Mouse (Mus musculus): Measurements from ENCODE around the gene Fhl3.
A peak's percentile ranks its signal among the peaks of the same experiment; 100 is the strongest.
"Not testable (repeated sequence)": the region's sequence is repeated elsewhere in the genome, so short reads cannot be mapped to it uniquely, and the experiment has no call there.

Fhl3 gene

DNA sequence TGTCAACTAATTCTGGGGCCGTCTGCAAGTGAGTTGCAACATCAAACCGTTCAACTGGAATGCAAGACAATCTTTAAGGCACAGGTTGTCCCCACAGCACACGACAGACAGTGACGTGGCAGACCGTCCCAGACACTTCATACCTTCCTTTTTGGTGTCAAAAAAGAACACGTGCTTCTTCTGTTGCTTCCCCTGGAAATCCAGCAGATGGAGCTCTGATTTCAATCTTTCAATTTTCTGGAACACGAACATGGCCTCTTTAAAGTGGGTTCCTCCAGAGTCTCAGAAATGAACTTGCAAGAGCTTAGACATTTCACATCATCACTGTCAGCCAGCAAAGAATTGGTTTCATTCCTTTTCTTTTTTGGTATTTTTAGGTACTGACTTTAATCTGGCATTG is 18.2 kb upstream of the Fhl3 start:
- DNase-seq (ENCODE audit: extremely low read depth, insufficient read length, low spot score) = no peak

DNA sequence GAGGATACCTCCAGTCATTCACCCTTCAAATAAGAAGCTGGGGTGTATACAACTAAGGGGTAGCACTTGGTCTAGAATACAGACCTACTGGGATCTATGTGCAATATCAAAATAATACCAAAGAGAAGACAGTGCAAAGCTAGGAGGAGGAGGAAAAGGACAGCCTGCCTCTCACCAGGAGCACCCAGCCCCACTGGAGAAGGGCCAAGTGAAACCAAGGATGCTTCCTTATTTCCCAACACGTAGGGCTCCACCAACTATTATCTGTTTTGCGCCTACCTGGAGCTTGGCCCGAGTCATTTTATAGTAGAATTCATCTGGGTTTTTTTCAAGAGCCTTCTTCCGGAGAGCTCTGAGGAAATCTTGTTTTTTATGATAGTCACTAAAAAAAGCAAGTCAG is 17.0 kb upstream of the Fhl3 start:
- no peak for DNase-seq (ENCODE audit: extremely low read depth, insufficient read length, low spot score)

DNA sequence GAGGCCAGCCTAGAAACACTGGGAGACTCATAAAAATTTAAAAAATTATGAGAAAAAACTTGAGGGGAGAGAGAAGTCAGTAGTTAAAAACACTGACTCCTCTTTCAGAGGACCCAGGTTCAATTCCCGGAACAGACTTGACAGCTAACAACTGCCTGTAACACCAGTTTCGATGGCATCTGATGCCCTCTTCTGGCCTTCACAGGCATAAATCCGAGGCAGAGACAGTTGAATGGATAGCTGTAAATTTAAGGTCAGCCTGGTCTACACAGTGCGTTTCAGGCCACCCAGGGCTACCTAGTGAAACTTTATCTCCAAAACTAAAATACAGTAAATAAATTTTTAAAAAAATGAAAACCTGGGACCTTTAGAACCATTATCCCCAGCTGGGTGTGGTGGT is 15.5 kb upstream of the Fhl3 start:
- DNase-seq (ENCODE audit: extremely low read depth, insufficient read length, low spot score) = no peak

DNA sequence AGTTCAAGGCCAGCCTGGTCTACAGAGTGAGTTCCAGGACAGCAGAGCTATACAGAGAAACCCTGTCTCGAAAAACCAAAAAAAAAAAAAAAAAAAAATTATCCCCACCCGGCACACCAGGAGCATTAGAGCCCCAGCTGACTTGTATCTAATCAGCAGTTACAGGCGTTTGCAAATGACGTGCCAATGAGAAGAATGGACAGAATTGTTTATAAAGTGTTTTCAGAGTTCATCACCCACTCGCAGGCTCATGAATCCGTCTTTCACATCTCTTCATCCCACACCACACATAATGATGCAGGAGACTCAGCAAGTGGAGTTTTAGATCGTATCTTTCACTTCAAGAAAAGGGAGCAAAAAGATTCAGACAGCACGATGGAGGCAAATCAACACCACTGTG is 15.0 kb upstream of the Fhl3 start:
- no peak for DNase-seq (ENCODE audit: extremely low read depth, insufficient read length, low spot score)

DNA sequence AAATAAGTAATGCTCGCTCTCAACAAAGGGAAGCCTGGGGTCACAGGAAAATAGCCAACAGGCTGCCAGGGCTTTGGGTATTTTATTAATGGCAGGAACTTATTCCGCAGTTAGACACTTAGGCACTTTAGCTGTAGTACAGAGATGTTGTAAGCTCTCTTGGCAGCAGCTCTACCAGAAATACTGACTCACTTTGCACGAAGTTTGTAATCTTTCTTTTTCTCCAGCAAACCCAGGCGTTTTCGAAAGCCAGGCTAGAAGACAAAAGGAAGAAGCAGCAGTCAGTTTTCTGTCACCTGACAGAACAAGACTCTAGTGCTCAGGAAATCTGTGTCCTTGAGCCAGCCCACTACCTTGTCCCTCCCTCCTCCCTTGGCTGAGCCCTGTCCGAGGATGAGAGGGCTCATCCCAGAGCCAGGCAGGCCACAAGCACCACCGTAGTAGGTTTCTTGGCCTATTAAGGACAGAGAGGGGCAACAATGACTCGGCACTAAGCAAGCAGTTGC is 14.6 kb upstream of the Fhl3 start:
- no peak for DNase-seq (ENCODE audit: extremely low read depth, insufficient read length, low spot score)

DNA sequence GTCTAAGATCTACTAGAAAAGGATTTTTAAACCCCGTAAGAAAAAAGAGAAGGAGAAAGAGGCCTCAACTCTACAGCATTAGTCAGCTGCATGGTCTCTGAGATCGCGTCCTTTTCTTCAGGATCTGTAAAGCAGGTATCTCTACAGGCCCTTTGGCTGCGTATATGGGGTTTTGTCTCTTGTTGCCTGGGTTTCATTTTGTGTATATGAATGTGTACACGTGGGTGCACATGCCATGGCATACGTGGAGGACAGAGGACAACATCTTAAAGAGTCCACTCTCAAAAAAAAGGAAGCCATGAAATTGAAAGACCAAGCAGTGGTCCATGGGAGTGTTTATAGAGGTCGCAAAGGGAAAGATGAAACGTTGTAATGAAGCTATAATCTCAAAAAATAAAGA is 9.0 kb upstream of the Fhl3 start:
- DNase-seq (ENCODE audit: extremely low read depth, insufficient read length, low spot score) = no peak

DNA sequence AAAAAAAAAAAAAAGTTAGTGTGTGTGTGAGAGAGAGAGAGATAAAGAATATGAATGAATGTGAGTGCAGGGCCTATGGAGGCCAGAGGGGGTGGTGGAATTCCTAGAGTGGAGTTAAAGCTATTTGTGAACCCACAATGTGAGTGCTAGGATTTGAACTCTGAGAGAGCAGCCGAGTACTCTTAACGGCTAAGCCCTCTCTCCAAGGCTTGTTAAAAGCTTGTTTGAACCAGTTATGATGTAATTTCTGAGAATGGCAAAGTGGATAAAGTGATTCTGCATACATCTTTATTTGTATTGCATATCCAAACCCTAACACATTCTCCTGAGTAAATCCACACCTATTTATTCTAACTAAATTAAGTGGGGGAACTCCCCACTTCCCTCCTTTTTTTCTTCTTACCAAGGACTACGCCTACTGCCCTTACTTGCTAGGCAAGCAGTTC is 8.1 kb upstream of the Fhl3 start:
- no peak for DNase-seq (ENCODE audit: extremely low read depth, insufficient read length, low spot score)

DNA sequence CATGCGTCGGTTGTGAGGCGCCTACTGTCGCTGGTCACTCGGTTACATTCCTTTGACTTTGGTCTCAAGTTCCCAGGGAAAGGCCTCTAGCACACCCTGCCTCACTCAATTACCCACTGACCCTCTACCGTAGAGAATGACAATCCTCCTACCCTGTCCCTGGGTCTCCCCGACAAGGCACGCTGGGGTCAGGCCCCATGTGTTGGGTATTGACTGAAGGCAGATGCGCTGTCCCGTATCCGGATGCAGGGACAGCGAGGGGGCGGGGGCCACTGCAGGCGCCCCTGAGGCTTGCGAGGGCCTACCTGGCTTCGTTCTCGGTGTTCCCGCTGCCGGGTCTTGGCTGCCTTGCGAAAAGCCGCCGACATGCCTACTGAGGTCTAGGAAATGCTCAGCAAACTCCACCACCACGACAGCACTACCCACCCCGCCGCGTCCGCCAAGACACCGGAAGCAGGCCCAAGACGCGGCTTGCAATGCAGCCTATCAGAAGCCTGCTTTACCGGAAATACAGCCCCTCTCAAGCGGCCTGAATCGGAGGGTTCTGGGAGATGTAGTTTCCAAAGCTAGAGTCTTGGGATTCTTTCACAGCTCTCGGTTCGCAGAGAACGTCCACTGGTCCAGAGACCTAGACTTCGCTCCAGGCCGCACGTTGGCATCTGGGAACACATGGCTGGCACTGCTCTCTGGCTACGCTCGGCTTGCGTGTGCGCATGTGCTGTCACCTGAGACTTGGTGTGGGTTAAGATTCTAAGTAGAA is 7.2 kb upstream of the Fhl3 start, which contains the start of gene Utp11:
Gene Utp11, minus strand, starts transcription at position 466 of the 760 bp plus-strand sequence.
- DNase-seq (ENCODE audit: extremely low read depth, insufficient read length, low spot score) = peak; percentile 88

DNA sequence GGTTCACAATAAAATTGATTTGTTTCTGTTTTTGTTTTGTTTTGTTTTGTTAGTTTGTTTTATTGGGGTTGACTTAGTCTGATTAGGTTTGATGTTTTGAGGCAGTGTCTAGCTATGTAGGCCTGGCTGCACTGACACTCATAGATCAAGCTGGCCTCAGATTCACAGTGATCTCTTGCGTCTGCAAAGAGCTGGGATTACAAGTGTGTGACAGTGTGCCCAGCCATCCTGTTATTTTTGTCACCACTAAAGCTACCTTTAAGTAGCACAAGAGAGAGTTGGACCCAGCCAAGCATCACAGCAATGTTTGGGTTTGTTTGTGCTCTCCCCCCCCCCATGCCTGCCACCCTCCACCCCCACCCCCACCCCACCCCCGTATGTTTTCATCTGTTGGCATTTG is 5.9 kb upstream of the Fhl3 start:
- no peak for DNase-seq (ENCODE audit: extremely low read depth, insufficient read length, low spot score)

DNA sequence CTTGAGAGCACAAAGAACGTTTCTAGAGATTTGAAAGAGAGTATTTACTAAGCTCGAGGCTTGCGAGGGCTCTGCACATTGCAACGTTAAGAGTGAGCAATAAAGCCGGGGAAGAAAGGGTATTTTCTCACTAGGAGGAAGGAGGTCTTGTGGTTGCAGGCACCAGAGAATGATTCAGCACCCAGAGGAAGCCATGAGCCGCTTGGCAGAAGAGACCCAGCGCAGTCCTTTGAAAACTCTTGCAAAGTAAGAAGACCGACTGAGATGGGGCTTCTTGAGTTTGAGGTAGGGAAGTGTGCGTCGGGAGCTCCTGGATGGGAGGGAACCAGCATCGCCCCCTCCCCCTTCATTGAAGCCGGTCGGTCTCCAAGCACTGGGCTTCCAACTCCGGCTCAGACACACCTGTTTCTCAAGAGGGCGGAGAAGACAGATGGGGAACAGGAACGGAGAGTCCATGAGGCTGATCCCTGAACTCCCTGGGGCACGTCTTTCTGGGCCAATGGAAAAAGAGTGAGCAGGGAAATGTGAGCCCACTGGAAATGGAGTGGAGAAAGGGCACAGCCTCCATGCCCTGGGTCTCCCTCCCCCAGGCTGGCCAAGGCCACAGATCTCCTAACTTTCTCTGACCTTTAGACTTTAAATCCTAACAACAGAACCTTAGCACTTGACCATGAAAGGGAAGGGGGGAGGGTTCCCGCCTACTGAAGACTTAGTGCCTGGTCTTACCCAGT is 4.5 kb upstream of the Fhl3 start:
- DNase-seq (ENCODE audit: extremely low read depth, insufficient read length, low spot score) = no peak

DNA sequence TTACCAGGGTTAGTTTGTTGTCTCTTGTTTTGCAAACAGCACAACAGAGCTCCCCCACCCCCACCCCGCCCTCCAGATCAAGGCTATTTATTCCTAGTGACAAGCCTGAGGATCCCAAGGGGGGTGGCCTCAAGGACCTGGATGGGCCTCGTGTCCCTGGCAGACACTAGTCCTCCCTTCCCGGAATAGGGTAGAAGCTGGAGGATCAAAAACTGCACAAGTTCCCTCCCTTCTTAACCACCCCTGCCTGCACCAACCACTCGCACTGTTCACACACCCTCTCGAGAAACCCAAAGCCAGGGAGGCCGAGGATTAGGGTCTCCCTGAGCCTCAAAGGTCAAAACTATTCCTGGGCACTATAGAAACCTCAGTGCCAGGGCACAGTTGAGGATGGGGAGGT is 710 bp upstream of the Fhl3 start:
- no peak for DNase-seq (ENCODE audit: extremely low read depth, insufficient read length, low spot score)

DNA sequence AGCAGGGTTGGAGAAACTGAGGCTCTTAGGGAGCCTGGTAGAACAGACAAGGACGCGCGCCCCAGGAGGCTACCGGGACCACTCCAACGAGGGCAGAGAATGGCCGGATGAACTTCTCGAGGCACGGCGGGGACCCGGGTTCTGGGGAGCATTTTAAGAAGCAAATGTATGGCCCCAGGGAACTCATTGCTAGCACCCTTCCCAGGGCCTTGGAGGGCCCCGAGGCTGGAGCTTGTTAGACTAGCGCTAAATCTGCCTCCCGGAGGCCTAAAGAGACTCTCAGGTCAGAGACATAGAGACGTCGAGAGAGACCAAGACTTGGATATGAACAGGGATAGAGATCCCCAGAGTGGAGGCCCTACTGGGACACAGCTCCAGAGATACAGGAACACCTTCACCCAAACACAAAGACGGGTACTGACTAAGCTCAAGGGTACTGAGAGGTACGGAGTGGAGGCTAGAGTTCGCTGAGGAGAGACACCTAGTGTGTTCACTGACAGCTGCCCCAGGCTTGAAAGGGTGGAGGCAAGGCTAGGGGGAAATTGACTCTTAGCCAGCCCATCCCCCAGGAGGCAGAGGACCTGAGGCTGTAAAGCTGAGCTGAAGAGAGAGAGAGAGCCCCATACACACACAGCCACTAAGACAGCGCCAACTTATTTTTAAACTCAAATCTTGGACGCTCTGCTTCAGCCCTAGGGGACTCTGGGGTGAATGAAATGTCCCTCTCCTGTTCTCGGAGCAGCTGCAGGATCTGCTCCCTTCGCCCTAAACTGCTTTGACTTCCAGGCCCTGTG is 748 bp downstream of the Fhl3 start:
- DNase-seq (ENCODE audit: extremely low read depth, insufficient read length, low spot score) = no peak

DNA sequence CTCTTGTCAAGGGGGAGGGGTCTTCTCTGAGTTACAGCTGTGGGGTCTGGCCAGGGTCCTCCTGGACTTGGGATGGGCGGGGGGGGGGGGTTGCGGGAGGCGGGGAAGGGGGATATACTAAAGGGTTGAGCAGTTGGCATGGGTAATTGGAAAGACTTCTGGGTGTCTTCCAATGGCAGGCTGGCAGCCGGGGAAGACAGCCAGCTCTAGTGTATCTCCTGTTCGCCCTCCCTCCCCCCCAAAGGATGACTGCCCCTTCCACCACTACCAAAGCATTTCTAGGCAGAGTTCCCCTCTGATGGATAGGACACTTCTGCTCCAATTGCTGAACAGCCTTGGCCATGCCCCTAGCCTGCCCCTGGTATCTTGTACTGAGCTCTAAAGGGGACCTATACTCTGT is 1.4 kb downstream of the Fhl3 start:
- DNase-seq (ENCODE audit: extremely low read depth, insufficient read length, low spot score) = no peak

DNA sequence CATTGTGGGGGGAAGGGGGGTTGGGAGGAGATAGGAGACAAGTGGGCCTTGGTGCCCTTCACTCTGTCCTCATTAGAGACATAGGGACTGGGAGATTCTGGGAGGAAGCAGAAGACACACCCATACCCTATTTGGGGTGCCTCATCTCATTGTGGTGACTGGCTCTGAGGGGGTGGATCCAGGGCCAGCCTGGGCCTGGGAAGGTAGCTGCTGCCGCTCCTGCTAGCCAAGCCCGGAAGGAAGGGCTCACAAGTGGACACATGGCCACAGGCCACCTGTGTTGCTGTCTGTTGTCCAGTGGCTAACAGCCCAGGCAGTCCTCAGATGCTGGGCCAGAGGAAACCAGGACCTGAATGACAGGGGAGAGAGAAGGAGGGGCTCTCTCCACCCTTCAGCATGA is 2.9 kb downstream of the Fhl3 start:
- DNase-seq (ENCODE audit: extremely low read depth, insufficient read length, low spot score) = peak; percentile 68

DNA sequence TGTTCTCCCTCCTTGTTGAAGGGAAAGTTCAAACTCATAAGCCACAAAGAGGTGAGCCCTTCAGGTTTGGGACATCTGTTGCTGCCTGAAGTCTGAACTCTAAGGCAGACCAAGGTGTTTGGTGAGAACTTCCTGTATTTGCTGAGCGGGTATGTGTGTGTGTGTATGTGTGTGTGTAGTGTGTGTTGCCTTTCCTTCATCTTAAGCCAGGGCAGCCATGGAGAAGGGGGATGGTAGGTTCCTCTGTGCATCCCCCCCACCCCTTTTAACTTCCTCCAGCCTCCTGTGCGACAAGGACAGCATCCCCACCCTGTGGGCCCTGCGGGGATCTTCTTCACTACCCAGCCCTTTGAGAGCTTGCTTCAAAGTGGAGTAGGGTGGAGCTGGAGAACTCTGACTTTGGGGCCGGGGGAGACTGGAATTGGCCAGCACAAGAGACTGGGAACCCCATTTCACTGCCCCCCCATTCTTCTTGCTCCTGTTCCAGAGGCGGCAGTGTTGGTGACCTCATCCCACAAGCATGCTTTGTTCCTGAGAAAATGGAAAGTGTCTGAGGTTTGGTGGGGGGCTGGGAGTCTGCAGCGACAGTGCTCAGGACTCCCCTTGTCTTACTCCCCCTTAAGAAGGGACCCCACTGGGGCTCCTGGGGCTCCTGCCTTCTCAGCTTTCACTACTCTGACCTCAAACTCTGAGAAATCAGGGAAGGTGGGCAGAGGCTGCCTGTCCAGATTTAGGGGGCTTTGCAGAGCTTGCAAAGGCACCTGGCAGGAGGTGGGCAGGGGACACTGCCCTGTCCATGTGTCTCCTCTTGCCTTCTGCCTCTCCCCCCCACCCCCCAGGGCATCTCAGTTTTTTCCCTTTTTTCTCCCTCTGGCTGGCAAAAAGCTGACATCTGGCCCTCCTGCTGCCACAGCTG is 3.6 kb downstream of the Fhl3 start:
- peak; percentile 57 for DNase-seq (ENCODE audit: extremely low read depth, insufficient read length, low spot score)

DNA sequence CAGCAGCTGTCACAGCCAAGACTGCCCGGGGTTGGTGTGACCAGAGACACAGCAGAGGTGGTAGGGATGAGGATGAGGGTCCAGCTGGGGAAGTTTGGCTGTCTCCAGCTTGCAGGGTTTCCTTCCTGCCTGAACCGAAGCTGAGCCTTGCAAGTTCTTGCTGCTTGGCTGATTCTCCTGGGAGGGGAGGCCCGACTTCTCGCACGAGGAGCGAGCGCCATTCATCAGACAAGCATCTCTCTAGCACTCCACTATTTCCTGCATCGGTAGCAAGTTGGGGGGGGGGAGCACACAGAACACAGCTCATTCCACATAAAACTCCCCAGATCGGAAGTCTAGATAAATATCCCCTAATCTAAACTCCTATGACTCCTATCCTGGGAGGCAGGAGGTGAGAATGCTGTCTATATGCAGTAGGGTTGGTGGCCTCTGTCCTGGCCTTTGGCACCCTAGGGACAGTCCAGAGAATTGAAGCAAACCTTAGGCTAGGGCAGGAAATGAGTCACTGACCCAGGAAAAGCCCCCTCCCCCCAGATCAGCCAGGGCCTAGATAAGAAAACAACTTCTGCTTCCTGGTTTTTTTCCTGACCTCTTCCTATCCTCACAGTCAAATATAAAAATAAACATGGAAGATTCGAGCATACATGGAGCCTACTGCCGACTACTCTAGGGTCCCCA is 4.4 kb downstream of the Fhl3 start:
- DNase-seq (ENCODE audit: extremely low read depth, insufficient read length, low spot score) = peak; percentile 55

DNA sequence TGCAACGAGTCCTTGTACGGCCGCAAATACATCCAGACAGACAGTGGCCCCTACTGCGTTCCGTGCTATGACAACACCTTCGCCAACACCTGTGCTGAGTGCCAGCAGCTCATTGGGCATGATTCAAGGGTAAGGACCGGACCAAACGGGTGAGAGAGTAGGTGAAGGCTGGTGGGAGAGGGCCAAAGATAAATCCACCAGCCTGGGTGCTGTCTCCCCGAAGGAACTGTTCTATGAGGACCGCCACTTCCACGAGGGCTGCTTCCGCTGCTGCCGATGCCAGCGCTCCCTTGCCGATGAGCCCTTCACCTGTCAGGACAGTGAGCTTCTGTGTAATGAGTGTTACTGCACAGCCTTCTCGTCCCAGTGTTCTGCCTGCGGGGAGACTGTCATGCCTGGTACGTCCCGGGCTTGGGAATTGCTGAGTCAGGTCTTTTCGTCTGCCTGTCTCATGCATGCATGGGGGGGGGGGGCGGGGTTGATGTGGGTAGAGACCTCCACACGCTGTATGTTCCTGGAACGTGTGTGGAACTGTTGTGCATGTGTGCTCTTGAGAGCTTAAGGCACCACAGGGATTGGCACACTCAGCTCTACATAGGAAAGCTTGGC is 5.3 kb downstream of the Fhl3 start:
- DNase-seq (ENCODE audit: extremely low read depth, insufficient read length, low spot score) = no peak

DNA sequence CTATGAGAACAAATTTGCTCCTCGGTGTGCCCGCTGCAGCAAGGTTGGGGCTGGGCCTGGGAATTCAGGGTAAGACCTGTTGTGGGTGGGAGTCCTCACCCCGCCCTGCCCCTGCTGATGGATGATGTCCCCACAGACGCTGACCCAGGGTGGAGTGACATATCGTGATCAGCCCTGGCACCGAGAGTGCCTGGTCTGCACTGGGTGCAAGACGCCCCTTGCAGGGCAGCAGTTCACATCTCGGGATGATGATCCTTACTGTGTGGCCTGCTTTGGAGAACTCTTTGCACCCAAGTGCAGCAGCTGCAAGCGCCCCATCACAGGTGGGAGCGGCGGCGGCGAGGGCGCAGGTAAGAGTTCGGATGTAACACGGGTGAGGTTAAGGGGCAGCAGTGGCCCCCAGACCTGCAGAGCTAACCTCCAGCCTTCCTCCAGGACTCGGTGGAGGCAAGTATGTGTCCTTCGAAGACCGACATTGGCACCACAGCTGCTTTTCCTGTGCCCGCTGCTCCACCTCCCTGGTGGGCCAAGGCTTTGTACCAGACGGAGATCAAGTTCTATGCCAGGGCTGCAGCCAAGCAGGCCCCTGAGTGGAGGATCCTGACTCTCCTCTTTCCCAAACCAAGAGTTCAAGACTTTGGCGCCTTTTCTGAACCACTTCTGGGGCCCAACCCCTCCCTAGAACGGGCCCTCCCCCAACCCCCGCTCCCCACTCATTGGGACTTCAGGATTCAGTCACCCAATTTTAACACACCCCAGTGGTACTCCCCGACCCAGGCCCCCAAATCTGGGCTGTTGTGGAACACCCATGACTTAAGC is 7.1 kb downstream of the Fhl3 start:
- DNase-seq (ENCODE audit: extremely low read depth, insufficient read length, low spot score) = not testable (repeated sequence)

DNA sequence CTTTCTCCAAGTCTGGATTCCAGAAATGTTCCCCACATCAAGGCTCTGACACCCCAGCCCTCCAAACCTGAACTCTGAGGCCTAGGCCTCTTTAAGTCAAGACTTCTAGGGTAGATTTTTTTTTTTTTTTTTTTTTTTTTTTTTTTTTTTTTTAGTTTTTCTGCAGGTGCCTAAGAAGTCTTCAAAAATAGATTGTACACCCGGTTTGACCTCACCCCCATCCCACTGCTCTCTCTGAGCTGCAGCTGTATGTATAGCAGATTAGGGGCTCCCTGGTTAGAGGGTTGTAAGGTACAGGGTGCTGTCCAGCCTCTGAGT is 7.7 kb downstream of the Fhl3 start:
- DNase-seq (ENCODE audit: extremely low read depth, insufficient read length, low spot score) = not testable (repeated sequence)
